Mouse (Mus musculus): ENCODE measurements at regions not wholly inside any gene's neighbourhood (a gene's known extent, or its start where the extent isn't known, plus 50 kb on each side); places are given as distances from the start of the nearest gene placed in this dataset.

DNA sequence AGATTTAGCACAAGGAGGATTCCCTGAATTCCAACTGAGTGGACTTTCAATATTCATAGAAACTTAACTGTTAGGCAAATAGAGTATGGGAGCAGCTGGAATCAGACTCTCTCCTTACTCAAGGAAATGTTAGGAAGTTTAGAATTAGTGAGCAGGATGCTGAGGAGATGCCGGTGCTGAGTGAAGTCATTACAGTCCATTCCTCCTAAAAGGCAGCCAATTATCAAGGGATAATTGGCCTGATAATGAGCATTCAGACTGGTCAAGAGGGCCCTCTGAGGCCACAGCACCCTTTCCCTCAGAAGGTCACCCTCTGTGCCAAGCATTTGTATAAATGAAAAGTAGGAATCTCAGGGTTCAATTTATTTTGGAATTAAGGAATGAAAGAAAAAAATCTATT lies 590.6 kb downstream of the Gm43517 start:
- TF ChIP-seq CTCF (IDR thresholded peaks at IDR 0.05; ENCODE audit: low read depth, low read length) (no peak), GATA1 (IDR thresholded peaks at IDR 0.05; ENCODE audit: borderline replicate concordance, low read length) (no peak), POLR2AphosphoS5 (IDR thresholded peaks at IDR 0.05; ENCODE audit: insufficient replicate concordance, low read depth, low read length) (no peak), TAL1 (conservative IDR thresholded peaks at IDR 0.05; ENCODE audit: low read depth, low read length) (no peak)

Data from G1E (cell line).